Mouse (Mus musculus): ENCODE results near the gene Pla2g12b. TPM values are rescaled to one million over a fixed set of nuclear protein-coding genes. Genes with fewer than 3 reads are reported as not detected.

Gene Pla2g12b
- polyA plus RNA-seq, 1 experiment from 2014 or later, result 1.4 TPM

GRCm38 (mm10) chr10:59440177-59440576, 36.7 kb downstream of the Pla2g12b start:
- 34% methylated on average over 6 of the region's 6 CpGs for WGBS
- no peak overlapping the region for H3K9ac ChIP-seq
- no peak overlapping the region for H3K27ac ChIP-seq (ENCODE audit: poor library complexity, severe bottlenecking)
- H3K27me3 ChIP-seq (replicated peaks), result no peaks in the 10 kb centered on the region
- no peak for ATAC-seq (ENCODE audit: insufficient number of reproducible peaks, low FRiP score)
- H3K4me1 ChIP-seq (replicated peaks), result peaks cover 44% of the 10 kb centered on the region
- no peaks in the 10 kb centered on the region for H3K9me3 ChIP-seq (replicated peaks)
- no peak overlapping the region for H3K4me3 ChIP-seq
- H3K36me3 ChIP-seq, result no peaks in the 10 kb centered on the region
- no peak overlapping the region for H3K4me2 ChIP-seq

GRCm38 (mm10) chr10:59441735-59442134, 38.3 kb downstream of the Pla2g12b start, which contains the start of gene Oit3:
TSS of gene Oit3 (minus strand) at chr10:59441778.
- peaks cover 52% of the 10 kb centered on the region for H3K4me1 ChIP-seq (replicated peaks)

GRCm38 (mm10) chr10:59443212-59443611, 39.8 kb downstream of the Pla2g12b start:
- H3K4me2 ChIP-seq, result no peak overlapping the region; the same call in 1 of the 2 replicates
- WGBS, result 5% methylated on average over 7 of the region's 7 CpGs
- H3K4me3 ChIP-seq, result no peak overlapping the region
- no peaks in the 10 kb centered on the region for H3K27me3 ChIP-seq (replicated peaks)
- no peaks in the 10 kb centered on the region for H3K9me3 ChIP-seq (replicated peaks)
- ATAC-seq (ENCODE audit: insufficient number of reproducible peaks, low FRiP score), result no peak
- H3K9ac ChIP-seq, result no peak overlapping the region
- H3K4me1 ChIP-seq (replicated peaks), result peaks cover 61% of the 10 kb centered on the region
- no peak overlapping the region for H3K27ac ChIP-seq (ENCODE audit: poor library complexity, severe bottlenecking)
- no peaks in the 10 kb centered on the region for H3K36me3 ChIP-seq

More at GRCm38 (mm10) chr10:59441735-59442134, 38.3 kb downstream of the Pla2g12b start, which contains the start of gene Oit3:
- no peak within 1 kb of the TSS for H3K4me2 ChIP-seq
- H3K9ac ChIP-seq, result no peak within 1 kb of the TSS
- no peak within 1 kb of the TSS for H3K27ac ChIP-seq (ENCODE audit: poor library complexity, severe bottlenecking)
- H3K4me3 ChIP-seq, result no peak within 1 kb of the TSS
- no peaks in the 10 kb centered on the region for H3K27me3 ChIP-seq (replicated peaks)
- ATAC-seq (ENCODE audit: insufficient number of reproducible peaks, low FRiP score), result 0 out of 2 replicates have a peak, but pooled peaks have one; percentile 20
- whole genome bisulfite sequencing, result 47% methylated on average over 11 of the region's 11 CpGs
- H3K9me3 ChIP-seq (replicated peaks), result no peaks in the 10 kb centered on the region
- H3K36me3 ChIP-seq, result no peaks in the 10 kb centered on the region

GRCm38 (mm10) chr10:59444106-59444505, 40.6 kb downstream of the Pla2g12b start:
- ATAC-seq (ENCODE audit: insufficient number of reproducible peaks, low FRiP score), result no peak
- 79% methylated on average over 3 of the region's 3 CpGs for WGBS
- no peak overlapping the region for H3K4me2 ChIP-seq
- no peak overlapping the region for H3K4me3 ChIP-seq
- no peaks in the 10 kb centered on the region for H3K36me3 ChIP-seq
- no peaks in the 10 kb centered on the region for H3K27me3 ChIP-seq (replicated peaks)
- H3K4me1 ChIP-seq (replicated peaks), result peaks cover 60% of the 10 kb centered on the region
- H3K9ac ChIP-seq, result no peak overlapping the region
- no peak overlapping the region for H3K27ac ChIP-seq (ENCODE audit: poor library complexity, severe bottlenecking)
- no peaks in the 10 kb centered on the region for H3K9me3 ChIP-seq (replicated peaks)

- no peak for ATAC-seq (ENCODE audit: insufficient number of reproducible peaks, low FRiP score)
- no peaks in the 10 kb centered on the region for H3K9me3 ChIP-seq (replicated peaks)
- H3K9ac ChIP-seq, result no peak overlapping the region
- H3K4me2 ChIP-seq, result no peak overlapping the region
- 31% methylated on average over 8 of the region's 8 CpGs for WGBS
- H3K36me3 ChIP-seq, result 0 out of 2 replicates have a peak, but pooled peaks cover 3% of the 10 kb centered on the region
- no peaks in the 10 kb centered on the region for H3K27me3 ChIP-seq (replicated peaks)
- peaks cover 54% of the 10 kb centered on the region for H3K4me1 ChIP-seq (replicated peaks)
- no peak overlapping the region for H3K4me3 ChIP-seq
- H3K27ac ChIP-seq (ENCODE audit: poor library complexity, severe bottlenecking), result no peak overlapping the region
Measured at GRCm38 (mm10) chr10:59444635-59445034, 41.2 kb downstream of the Pla2g12b start.

GRCm38 (mm10) chr10:59446911-59447437, 43.5 kb downstream of the Pla2g12b start:
- WGBS, result 71% methylated on average over 10 of the region's 10 CpGs
- H3K27ac ChIP-seq (ENCODE audit: poor library complexity, severe bottlenecking), result peak overlapping the region; percentile 14; the same call in 1 of the 2 replicates
- H3K4me1 ChIP-seq (replicated peaks), result peaks cover 41% of the 10 kb centered on the region
- no peak overlapping the region for H3K9ac ChIP-seq
- no peak for ATAC-seq (ENCODE audit: insufficient number of reproducible peaks, low FRiP score)
- H3K36me3 ChIP-seq, result peaks cover 6% of the 10 kb centered on the region; the same call in 1 of the 2 replicates
- no peaks in the 10 kb centered on the region for H3K27me3 ChIP-seq (replicated peaks)
- H3K9me3 ChIP-seq (replicated peaks), result no peaks in the 10 kb centered on the region
- no peak overlapping the region for H3K4me2 ChIP-seq
- H3K4me3 ChIP-seq, result no peak overlapping the region

- 0 out of 2 replicates have a peak overlapping the region, but pooled peaks have one; percentile 15 for H3K27ac ChIP-seq (ENCODE audit: poor library complexity, severe bottlenecking)
- no peak overlapping the region for H3K4me3 ChIP-seq
- whole genome bisulfite sequencing, result 22% methylated on average over 9 of the region's 9 CpGs
Measured at GRCm38 (mm10) chr10:59447546-59447945, 44.1 kb downstream of the Pla2g12b start.

GRCm38 (mm10) chr10:59451839-59452238, 48.4 kb downstream of the Pla2g12b start:
- H3K4me3 ChIP-seq, result no peak overlapping the region
- no peak overlapping the region for H3K9ac ChIP-seq
- WGBS, result 31% methylated on average over 5 of the region's 5 CpGs
- no peak overlapping the region for H3K4me2 ChIP-seq
- H3K36me3 ChIP-seq, result peaks cover 27% of the 10 kb centered on the region
- H3K27ac ChIP-seq (ENCODE audit: poor library complexity, severe bottlenecking), result no peak overlapping the region
- ATAC-seq (ENCODE audit: insufficient number of reproducible peaks, low FRiP score), result no peak
- H3K9me3 ChIP-seq (replicated peaks), result no peaks in the 10 kb centered on the region
- peaks cover 17% of the 10 kb centered on the region for H3K4me1 ChIP-seq (replicated peaks)
- no peaks in the 10 kb centered on the region for H3K27me3 ChIP-seq (replicated peaks)

More at GRCm38 (mm10) chr10:59447546-59447945, 44.1 kb downstream of the Pla2g12b start:
- Histone ChIP-seq H3K36me3 (peaks cover 6% of the 10 kb centered on the region; the same call in 1 of the 2 replicates), H3K4me2 (no peak overlapping the region), H3K4me1 (replicated peaks) (peaks cover 38% of the 10 kb centered on the region), H3K27me3 (replicated peaks) (no peaks in the 10 kb centered on the region), H3K9me3 (replicated peaks) (no peaks in the 10 kb centered on the region), H3K9ac (no peak overlapping the region)
- no peak for ATAC-seq (ENCODE audit: insufficient number of reproducible peaks, low FRiP score)

GRCm38 (mm10) chr10:59454631-59455030, 51.2 kb downstream of the Pla2g12b start:
- ATAC-seq (ENCODE audit: insufficient number of reproducible peaks, low FRiP score), result no peak
- 94% methylated on average over 15 of the region's 15 CpGs for WGBS
- Histone ChIP-seq H3K27me3 (replicated peaks) (no peaks in the 10 kb centered on the region), H3K4me1 (replicated peaks) (0 out of 2 replicates have a peak, but pooled peaks cover 8% of the 10 kb centered on the region), H3K4me3 (no peak overlapping the region), H3K27ac (ENCODE audit: poor library complexity, severe bottlenecking) (no peak overlapping the region), H3K9ac (no peak overlapping the region), H3K9me3 (replicated peaks) (0 out of 2 replicates have a peak, but pooled peaks cover 4% of the 10 kb centered on the region), H3K4me2 (no peak overlapping the region), H3K36me3 (peaks cover 30% of the 10 kb centered on the region)

GRCm38 (mm10) chr10:59459767-59460166, 56.3 kb downstream of the Pla2g12b start:
- Histone ChIP-seq H3K4me1 (replicated peaks) (0 out of 2 replicates have a peak, but pooled peaks cover 8% of the 10 kb centered on the region), H3K4me2 (no peak overlapping the region), H3K4me3 (no peak overlapping the region), H3K36me3 (peaks cover 23% of the 10 kb centered on the region), H3K27me3 (replicated peaks) (no peaks in the 10 kb centered on the region), H3K9me3 (replicated peaks) (0 out of 2 replicates have a peak, but pooled peaks cover 4% of the 10 kb centered on the region), H3K9ac (no peak overlapping the region), H3K27ac (ENCODE audit: poor library complexity, severe bottlenecking) (no peak overlapping the region)
- no peak for ATAC-seq (ENCODE audit: insufficient number of reproducible peaks, low FRiP score)
- WGBS, result 93% methylated on average over 12 of the region's 12 CpGs

- Histone ChIP-seq H3K4me3 (no peak overlapping the region), H3K9me3 (replicated peaks) (0 out of 2 replicates have a peak, but pooled peaks cover 4% of the 10 kb centered on the region), H3K27ac (ENCODE audit: poor library complexity, severe bottlenecking) (no peak overlapping the region), H3K4me2 (no peak overlapping the region), H3K4me1 (replicated peaks) (peaks cover 14% of the 10 kb centered on the region), H3K36me3 (peaks cover 22% of the 10 kb centered on the region), H3K9ac (no peak overlapping the region), H3K27me3 (replicated peaks) (no peaks in the 10 kb centered on the region)
- WGBS, result 73% methylated on average over 6 of the region's 6 CpGs
- ATAC-seq (ENCODE audit: insufficient number of reproducible peaks, low FRiP score), result no peak
Measured at GRCm38 (mm10) chr10:59462307-59462706, 58.8 kb downstream of the Pla2g12b start.
